Mouse (Mus musculus) erythroblast, embryonic 14.5 days (primary cell): ENCODE measurements around the gene Rcc2.

Source experiments
- GATA1 ChIP-seq: IDR thresholded peaks from 2 replicates; pipeline ENCODE4 v1.6.1; 2012; ENCODE audit warnings: low read length, inconsistent platforms, mixed read lengths
- TAL1 ChIP-seq: IDR thresholded peaks from 3 replicates; pipeline ENCODE4 v1.6.1; 2012; ENCODE audit warnings: low read length, inconsistent platforms, mixed read lengths

DNA sequence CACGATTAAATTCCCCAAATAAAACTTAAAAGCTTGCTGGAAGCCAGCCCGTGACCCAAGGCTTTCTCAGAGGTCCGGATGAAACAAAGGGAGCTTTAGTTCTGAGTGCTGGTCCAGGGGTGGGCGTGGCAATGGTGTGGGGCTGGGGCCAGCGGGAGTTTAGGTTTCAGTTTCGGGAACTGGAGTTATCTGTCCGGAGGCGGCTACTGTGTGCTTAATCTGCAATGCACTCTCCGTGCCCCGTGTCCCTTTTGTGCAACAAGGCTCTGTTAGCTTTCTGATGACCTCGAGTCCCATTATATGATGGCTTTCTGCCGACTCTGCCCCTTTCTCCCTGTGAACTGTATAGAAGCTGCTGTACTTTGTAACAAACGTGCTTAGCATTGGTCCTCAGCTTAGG lies 70.1 kb downstream of the Rcc2 start:
- TF ChIP-seq GATA1 (no peak), TAL1 (no peak)
